Mouse (Mus musculus): ENCODE results near the gene Numa1. TPM values are rescaled to one million over a fixed set of nuclear protein-coding genes. Genes with fewer than 3 reads are reported as not detected.
A peak's percentile ranks its signal among the peaks of the same experiment; 100 is the strongest.
"Not testable (repeated sequence)": the region's sequence is repeated elsewhere in the genome, so short reads cannot be mapped to it uniquely, and the experiment has no call there.

Numa1 gene
- 10 to 100 TPM; 43.4 to 48.3 TPM for total RNA-seq (2021)
- long read RNA-seq, experiment 1, partial matches to known transcripts: 2 of 7 reads
- long read RNA-seq, experiment 1, other reads (novel, unspliced or antisense): 4 of 7 reads
- long read RNA-seq, experiment 2, partial matches to known transcripts: 2 of 5 reads
- long read RNA-seq, experiment 2, other reads (novel, unspliced or antisense): 1 of 5 reads

DNA sequence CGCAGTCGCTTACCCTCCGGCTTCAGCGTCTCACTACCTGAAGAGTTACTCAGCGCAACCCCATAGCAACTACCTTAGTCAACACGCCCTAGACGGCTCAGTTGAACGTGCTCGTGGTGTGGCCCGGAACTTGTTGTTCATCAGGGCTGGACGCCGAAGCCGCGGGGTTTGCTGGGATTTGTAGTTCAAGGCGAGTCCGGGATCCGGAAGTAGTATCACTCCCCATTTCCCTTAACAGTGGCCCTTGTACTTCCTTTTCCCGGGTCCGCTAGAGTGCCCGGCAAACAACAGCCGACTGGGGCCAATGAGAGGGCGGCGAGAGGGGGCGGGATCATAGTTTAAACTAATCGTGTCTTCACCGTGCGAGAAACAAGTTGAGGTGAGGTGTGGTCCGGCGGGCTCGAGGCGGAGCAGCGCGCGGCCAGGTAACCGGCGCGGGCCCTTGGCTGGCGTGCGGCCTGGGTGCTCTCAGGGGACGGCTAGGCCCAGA is at the start of gene Numa1, which contains the start of gene Lrrc51:
Numa1 (plus strand) TSS at position 361 of the 490 bp plus-strand sequence.
Lrrc51 (minus strand) TSS at position 145 of the 490 bp plus-strand sequence.
- peak; percentile 93 to 94 for DNase-seq
- intact Hi-C loops (cut with DNase I): no loop called here

DNA sequence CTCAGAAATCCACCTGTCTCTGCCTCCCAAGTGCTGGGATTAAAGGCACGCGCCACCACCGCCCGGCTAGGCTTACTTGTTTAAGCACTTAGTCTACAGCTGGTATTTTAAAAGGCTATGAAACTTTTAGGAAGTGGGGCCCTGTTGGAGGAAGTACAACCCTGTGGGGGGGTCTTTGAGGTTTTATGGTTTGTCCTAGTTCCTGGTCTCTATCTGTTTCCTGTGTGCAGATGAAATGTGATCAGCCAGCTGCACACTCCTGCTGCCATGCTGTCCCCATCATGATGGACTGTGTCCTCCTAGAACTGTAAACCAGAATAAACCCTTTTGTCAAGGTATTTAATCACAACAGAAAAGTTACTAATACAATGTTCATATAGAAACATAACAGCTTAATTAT is 49.8 kb upstream of the Numa1 start:
- intact Hi-C loops (cut with DNase I): no loop called here
- DNase-seq: no peak

DNA sequence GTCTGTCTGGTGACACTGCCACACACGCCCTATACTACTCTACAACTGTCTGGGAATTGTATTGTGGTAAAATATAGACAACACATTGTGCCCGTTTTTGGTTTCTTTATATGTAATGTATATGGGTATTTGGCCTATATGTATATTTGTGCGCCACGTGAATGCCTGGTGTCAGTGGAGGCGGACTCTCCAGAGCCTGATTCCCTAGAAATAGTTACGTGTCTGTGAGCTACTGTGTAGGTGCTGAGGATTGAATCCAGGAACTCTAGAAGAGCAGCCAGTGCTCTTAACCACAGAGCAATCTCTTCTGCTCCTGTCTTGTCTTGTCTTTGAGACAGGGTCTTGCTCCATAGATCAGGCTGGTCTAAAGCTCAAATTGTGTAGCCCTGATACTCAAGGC is 47.6 kb upstream of the Numa1 start:
- intact Hi-C loops (cut with DNase I): no loop called here
- no peak for DNase-seq

DNA sequence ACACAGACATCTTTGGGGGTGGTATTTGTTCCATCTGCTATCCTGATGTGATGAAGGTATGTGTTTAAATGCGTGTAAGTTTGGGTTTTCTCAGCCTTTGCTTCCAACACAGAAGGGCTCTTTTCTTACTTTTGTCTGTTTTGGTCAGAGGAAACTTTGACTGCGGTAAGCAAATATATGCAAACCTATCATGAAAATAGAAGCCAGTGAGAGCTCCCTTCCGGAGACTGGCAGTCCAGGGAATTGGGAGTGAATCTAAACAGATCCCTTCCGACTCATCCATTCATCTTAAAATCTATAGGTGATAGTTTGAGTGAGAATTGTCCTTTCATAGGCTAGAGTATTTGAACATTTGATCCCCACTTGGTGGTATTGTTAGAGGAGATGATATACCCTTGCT is 45.5 kb upstream of the Numa1 start:
- no peak for DNase-seq
- intact Hi-C loops (cut with DNase I): loop anchor here (2.0 kb wide), 1 partner anchor 40 kb away; no protein-coding TSS in a partner anchor

DNA sequence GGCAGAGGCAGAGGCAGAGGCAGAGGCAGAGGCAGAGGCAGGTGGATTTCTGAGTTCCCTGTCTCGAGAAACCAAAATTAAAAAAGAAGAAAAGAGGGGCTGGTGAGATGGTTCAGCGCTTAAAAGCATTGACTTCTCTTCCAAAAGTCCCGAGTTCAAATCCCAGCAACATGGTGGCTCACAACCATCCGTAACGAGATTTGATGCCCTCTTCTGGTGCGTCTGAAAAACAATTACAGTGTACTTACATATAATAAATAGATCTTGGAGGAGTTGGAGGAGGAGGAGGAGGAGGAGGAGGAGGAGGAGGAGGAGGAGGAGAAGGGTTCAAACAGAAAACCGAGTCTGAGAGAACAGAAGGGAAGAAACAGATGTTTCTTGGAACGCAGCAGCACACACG is 38.2 kb upstream of the Numa1 start:
- intact Hi-C loops (cut with DNase I): loop anchor here (5.0 kb wide), 2 partner anchors 58 to 218 kb away; partner anchors contain the start of gene Inppl1
- DNase-seq: no peak

DNA sequence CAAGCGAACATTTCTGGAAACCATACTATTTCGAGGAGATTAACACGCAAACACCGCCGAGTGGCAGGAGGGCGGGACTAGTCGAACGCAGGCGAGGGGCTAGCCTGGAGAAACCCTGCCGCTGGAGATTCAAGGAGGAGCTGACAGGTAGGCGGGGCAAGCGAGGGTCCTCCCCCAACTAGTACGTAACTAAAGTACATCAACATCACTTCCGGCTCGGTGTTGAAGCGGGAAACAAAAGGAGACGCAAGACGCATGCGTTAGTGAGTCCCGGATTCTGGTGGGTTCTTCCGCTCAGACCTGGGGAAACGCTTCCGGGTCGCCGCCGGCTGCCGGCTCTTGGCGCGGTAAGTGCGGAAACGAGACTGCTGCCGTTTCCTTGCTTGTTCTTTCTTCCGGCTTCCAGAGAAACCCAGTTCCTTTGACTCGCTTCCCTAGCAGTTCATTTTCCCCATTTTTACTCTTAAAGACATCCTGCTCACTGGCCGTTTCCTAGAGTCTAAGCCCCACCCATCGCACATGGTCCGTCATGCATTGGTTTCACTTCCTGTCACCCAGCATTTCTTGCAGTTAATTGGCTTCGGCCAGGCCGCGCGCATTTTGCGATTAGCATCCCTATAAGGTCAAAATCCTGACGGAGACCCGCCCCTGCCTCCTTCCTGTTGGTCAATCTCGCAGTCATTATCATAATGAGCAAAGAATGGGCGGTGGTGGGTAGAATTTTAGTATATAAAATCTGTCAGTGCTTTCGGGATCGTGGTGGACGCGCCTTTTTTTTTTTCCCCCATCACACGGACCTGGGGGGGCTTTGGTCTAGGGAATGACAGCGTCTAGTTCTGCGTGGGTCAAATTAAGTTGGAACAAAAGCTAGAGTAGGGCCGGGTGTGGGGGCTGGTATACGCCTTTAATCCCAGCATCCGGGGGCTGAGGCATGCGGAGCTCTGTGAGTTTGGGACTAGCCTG is 37.5 kb upstream of the Numa1 start:
- intact Hi-C loops (cut with DNase I): loop anchor here (5.0 kb wide), 2 partner anchors 59 to 219 kb away; partner anchors contain the start of gene Inppl1
- DNase-seq: peak; percentile 94

DNA sequence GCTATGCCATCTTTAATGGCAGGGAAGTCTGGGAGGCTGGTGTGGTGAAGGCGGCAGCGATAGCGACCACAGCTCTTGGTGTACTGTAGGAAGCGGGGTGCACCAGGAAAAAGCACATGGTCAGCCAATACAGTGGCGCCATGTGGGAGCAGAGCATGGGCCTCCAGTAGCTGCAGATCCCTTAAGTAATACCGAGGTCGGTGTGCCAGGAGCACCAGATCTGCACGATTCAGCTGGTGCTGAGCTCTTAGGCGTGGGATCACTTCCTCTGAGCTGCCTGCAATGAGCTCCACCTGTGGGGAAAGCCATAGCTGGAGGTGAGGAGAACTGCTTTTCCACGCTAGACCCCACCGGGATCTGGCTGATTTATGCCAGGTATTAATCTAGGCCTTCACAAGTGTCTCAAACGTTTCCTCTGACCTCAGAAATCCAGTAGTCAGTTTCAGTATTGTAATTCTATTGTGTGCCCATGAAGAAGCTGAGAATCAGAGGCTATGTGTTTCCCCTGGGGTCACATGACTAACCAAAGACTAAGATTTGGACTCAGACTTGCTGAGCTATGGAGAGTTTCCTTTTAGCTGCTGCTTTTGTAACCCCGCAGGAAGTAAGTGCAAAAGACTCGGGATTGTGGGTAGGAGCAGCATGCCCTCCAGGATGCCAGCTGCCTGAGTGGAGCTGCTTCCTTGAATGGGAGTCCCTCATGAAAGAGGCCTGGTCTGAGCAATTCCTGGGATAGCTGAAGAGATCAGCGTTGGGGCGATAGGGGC is 33.4 kb upstream of the Numa1 start:
- intact Hi-C loops (cut with DNase I): no loop called here
- DNase-seq: no peak

DNA sequence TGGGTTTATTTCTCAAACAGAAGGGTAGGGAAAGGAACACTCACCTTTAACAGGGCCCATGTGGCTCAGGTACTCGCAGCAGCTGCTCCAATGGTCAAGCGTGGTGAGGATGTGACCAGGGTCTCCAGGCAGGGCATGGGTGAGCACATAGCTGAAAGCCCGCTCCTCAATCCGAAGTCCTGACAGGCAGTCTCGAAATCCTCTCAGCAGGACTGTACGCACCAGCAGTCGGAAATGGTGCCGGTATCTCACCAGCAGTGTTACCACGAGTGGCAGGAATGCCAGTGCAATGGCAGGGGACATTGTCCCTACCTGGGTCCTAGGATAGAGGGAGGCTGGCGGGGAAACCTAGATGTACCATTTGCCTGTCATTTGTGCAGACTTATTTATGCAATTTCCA is 31.9 kb upstream of the Numa1 start:
- intact Hi-C loops (cut with DNase I): no loop called here

DNA sequence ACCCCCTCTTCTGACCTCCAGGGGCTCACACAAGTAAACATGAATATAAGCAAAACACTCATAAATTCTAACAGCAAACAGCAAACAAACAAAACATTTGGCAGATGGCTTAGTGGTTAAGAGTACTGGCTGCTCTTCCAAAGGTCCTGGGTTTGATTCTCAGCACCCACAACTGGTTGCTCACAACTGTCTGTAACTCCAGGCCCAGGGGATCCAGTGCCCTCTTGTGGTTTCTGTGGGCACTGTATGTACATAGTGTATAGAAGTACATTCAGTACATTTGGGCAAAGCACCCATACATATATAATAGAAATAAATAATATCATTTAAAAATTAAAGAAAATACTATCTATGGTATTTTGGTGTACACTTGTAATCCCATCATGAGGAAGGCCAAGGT is 31.1 kb upstream of the Numa1 start:
- intact Hi-C loops (cut with DNase I): no loop called here
- no peak for DNase-seq

More for the DNA sequence above, 31.9 kb upstream of the Numa1 start:
- DNase-seq: no peak

DNA sequence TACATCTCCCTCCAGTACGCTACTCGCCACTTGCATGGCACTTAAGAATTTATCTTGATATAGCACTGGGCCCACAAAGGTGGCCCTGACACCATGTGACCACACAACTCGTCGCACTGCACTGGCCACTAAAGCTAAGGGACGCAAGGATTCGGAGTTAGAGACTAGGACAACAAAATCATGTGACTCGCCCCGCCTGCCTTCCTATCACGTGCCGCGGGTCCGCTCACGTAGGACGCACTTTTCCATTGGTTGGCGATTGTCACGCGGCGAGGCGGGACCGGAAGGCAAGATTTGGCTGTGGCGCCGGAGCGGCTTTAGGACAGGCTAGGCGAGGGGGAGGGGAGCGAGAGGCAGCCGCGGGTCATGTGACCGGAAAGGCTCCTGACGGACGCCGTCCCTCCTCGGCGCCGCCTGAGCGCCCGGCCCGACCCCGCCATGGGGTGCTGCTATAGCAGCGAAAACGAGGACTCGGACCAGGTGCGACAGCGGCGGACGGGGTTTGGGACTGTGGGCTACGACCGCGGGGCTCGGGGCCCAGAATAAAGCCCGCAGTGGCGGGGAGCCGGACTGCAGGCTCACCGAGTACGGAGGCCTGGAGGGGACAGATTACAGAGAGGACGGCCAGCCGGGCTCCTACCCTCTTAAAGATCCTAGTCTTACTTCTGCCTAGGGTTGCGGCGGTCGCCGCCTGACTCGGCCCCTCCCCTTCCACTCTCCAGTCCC is 28.2 kb upstream of the Numa1 start, which contains the start of gene Lamtor1:
Lamtor1 (plus strand) TSS at position 344 of the 726 bp plus-strand sequence.
- peak; percentile 98 to 99 for DNase-seq
- intact Hi-C loops (cut with DNase I): no loop called here

DNA sequence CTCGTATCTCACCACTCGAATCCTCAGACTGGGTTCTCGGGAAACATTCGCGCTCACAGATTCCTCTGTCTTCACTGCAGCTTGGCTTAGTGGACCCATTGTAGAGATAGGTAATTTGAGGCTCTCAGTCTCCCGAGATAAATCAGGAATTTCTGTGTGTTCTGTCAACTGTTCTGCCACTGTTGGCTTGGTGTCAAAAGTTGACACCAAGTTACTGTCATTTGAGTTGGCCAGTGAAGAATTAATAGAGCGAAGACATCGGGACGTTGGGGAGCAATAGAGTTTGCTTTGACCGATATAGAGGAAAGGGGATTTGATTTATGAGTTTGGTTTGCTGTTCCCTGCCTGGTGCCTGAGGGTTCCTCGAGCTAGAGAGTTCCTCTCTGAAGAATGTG is 27.6 kb upstream of the Numa1 start, which contains the start of gene Tomt:
Tomt (minus strand) TSS at position 73 of the 395 bp plus-strand sequence.
- intact Hi-C loops (cut with DNase I): no loop called here

DNA sequence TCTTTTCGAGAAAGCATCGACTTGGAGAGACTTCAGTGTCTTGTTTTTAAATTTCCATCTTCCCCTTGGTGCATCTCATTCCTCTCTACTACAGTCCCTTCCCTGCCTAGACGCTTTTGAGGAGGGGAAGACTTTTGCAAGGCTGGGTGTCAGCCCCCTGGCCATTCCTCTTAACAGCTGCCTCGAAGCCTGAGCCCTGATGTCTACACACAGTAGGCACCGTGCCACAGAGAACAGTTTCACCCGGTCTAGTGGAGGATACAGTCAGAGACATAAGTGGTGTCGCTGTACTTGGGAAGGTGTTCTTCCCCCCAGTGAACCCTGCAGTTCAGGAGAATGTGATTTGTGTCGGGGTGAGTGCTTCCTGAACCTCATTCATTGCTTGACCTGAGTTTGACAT is 27.2 kb upstream of the Numa1 start:
- intact Hi-C loops (cut with DNase I): no loop called here
- DNase-seq: no peak

More for the DNA sequence above, 27.6 kb upstream of the Numa1 start, which contains the start of gene Tomt:
- DNase-seq: no peak

DNA sequence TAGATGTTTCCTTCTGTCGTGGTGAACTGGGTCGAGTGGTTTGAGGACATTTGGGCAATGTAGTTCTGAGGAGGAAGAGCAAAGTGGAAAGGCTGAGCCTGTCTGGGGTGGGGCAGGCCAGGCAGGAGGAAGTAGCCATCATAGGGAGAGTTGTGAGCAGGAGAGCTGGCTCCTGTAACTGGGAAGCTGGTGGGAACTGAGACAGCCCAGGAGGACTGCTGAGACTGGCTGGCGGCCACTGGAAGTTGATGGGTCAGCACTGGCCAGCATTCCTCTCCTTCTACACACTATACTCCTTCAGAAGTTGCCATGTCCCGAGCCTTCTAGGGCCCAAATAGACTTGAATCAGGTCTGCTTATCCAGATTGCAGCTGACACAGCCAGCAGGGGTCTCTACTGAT is 25.5 kb upstream of the Numa1 start:
- intact Hi-C loops (cut with DNase I): no loop called here
- peak in 1 of 2 experiments; percentile 43 for DNase-seq

DNA sequence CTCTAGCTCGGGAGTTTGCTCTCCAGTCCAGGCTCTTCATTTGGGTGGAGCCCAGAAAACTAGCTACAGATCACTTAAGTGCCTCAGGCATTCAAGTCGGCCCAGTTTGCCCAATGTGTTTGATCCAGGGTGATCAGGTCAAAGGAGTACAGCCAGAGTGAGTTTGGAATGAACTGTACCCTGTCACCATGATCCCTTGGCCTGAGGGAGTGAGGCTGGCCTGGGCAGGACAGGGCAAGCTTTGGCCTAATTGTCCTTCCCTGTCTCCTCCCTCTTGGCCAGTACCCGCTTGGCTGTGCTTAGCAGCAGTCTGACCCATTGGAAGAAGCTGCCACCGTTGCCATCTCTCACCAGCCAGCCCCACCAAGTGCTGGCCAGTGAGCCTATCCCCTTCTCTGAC is 23.8 kb upstream of the Numa1 start:
- intact Hi-C loops (cut with DNase I): no loop called here
- peak; percentile 27 to 44 for DNase-seq

DNA sequence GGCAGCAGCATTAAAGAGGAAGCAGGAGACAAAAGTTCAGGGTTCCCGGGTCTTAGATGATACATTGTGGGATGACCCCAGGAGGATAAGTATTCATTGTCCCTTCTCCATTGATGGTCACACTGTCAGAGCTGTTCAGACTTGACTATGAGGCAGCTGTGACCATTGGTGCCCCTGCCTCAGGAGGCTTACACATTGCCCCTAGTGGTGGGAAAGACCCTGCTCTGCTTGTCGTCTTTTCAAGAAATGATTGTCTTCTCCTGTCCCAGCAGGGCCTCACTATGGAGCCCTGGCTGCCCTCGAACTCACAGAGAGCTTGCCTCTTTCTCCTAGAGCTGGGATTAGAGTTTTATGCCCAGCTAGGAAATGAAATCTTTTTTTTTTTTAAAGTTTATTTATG is 21.9 kb upstream of the Numa1 start:
- no peak for DNase-seq
- intact Hi-C loops (cut with DNase I): no loop called here

DNA sequence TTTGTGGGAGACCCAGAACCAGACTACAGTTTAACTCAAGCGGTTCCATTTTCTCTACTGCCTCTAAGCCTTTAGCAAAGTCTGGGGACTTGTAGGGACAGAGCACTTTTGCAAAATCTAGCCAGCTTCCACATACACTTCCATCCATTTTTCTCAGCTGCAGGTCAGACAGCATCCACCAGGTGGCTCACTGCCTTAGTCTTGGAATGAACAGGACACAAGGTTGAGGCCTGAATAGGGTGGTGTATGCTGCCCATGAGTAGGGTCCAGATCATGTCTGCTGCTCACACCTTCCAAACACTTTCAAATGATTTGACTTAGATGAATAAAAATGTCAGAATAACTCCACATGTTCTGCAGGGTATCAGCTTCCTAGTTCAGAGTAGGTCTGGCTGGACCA is 15.8 kb upstream of the Numa1 start:
- intact Hi-C loops (cut with DNase I): loop anchor here (5.0 kb wide), 3 partner anchors 54 to 159 kb away; no protein-coding TSS in a partner anchor
- DNase-seq: peak; percentile 36 to 52

DNA sequence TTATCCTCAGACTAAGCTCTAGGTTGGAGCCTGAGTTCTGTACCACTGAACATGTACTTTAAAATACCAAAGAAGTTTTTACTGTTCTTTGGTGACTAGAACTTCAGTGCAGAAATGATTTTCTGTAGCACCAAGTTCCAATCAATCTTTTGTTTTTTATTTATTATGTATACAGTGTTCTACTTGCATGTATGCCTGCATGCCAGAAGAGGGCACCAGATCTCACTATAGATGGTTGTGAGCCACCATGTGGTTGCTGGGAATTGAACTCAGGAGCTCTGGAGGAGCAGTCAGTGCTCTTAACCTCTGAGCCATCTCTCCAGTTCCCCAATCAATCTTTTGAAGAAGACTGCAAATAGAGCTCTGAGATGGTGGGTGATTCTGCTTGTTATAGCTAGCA is 8.0 kb upstream of the Numa1 start:
- DNase-seq; intact Hi-C loops (cut with DNase I): not testable (repeated sequence)

DNA sequence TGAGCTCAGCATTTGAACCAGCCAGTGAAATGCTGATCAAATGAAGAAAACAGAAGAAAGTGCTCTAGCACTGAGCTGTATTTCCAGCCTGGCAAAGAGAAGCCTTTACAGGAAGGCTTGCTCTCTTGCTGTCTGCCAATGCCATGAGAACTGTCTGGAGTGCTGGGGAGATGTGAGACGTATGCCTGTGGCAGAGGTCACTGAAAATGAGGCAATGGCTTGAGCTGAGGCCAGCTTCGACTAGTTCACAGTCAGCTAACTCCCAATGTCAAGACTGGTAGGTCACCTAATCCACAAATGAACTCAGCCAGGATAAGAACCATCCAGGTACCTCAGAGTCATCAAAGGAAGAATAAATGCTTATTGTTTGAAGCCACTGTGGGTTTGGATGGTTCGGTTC is 5.8 kb upstream of the Numa1 start:
- intact Hi-C loops (cut with DNase I): no loop called here
- no peak for DNase-seq

DNA sequence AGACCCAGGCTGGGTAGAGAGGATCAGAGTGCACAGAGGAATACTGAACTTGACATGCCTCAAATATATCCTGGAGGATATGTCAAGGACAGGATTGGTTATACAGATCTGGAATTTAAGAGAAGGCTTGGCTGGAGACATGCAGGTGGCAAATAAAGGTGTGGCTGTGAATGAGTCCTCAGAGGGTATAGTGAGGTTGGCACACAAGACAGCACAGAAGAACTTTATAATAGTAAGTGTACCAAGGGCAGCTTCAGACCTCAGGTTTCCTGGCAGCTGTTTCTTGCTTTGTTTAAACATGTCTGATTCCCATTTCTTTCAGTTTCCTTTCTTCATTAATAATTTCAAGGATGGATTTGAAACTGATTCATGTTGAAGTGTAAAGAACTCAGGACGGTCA is 1.4 kb upstream of the Numa1 start:
- DNase-seq: no peak
- intact Hi-C loops (cut with DNase I): no loop called here

DNA sequence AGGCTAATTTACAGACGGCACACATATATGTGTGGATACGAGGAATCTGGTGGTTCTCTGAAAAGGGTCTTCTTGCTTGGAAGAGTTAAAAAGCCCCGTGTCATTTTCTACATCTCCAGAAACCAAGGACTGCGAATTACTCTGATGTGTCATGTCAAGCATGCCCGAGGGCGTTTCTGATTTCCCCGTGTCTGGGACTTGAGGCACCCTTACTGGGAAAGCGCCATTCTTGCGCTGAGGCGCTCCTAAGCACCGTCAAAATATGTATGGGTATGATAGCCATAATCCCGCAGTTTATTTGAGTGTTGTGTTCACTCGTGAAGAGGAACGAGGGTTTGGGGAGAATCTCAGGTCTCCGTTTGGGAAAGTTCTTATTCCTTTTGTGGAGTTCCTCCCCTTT is 611 bp upstream of the Numa1 start:
- intact Hi-C loops (cut with DNase I): no loop called here

More for the DNA sequence above, 611 bp upstream of the Numa1 start:
- no peak for DNase-seq

Measured in gastrocnemius, postnatal 36 days (tissue).